ENCODE assay signal across 8 mouse cellular contexts in genomic region chr2:152707627-152708026, GRCm38 (mm10). TPM values are rescaled to one million over a fixed set of nuclear protein-coding genes. Genes with fewer than 3 reads are reported as not detected.
DNase-seq lines count a peak whose midpoint lies in the region; ATAC-seq and TF ChIP-seq lines count a peak whose summit lies in the region.

No protein-coding gene starts in this region.

- intact Hi-C loops in heart, adult 2 months (cut with DNase I): loop anchor here (1.0 kb wide), 2 partner anchors 17 to 32 kb away; no protein-coding TSS in a partner anchor

- peak overlapping the region; percentile 98 for H3K27ac ChIP-seq in embryonic facial prominence, embryonic 13.5 days
- peak overlapping the region; percentile 91 for H3K27ac ChIP-seq in heart, adult 2 months
- H3K27ac ChIP-seq in limb, embryonic 13.5 days: peak overlapping the region; percentile 96
- H3K27ac ChIP-seq in midbrain, postnatal 0 days (ENCODE audit: low read depth, low read length): peak overlapping the region; percentile 91

- peaks cover 47% of the 10 kb centered on the region for H3K4me1 ChIP-seq in embryonic facial prominence, embryonic 13.5 days
- peaks cover 16% of the 10 kb centered on the region for H3K4me1 ChIP-seq in heart, adult 2 months (ENCODE audit: control insufficient read depth, insufficient read depth, low read length)
- H3K4me1 ChIP-seq in limb, embryonic 13.5 days: peaks cover 52% of the 10 kb centered on the region
- H3K4me1 ChIP-seq in midbrain, postnatal 0 days (ENCODE audit: insufficient read depth, low read length): 0 out of 2 replicates have a peak, but pooled peaks cover 8% of the 10 kb centered on the region

- WGBS in embryonic facial prominence, embryonic 13.5 days: 2% methylated on average over 31 of the region's 31 CpGs
- 5% methylated on average over 31 of the region's 31 CpGs for WGBS in heart, adult 2 months
- 2% methylated on average over 31 of the region's 31 CpGs for WGBS in limb, embryonic 13.5 days
- WGBS in midbrain, postnatal 0 days: 3% methylated on average over 31 of the region's 31 CpGs

- TF ChIP-seq EP300 in heart, adult 2 months (IDR thresholded peaks at IDR 0.05; ENCODE audit: insufficient read depth, low read depth, low read length): peak; percentile 65; the same call in 1 of the 2 replicates

- H3K9ac ChIP-seq in embryonic facial prominence, embryonic 13.5 days: peak overlapping the region; percentile 74
- H3K9ac ChIP-seq in heart, adult 2 months (ENCODE audit: low read depth, low read length): peak overlapping the region; percentile 70
- H3K9ac ChIP-seq in limb, embryonic 13.5 days: peak overlapping the region; percentile 65
- H3K9ac ChIP-seq in midbrain, postnatal 0 days (replicated peaks; ENCODE audit: low read length, poor library complexity, severe bottlenecking): peak overlapping the region; percentile 62

- H3K27me3 ChIP-seq in embryonic facial prominence, embryonic 13.5 days: no peaks in the 10 kb centered on the region
- H3K27me3 ChIP-seq in heart, adult 2 months (ENCODE audit: control insufficient read depth, insufficient read depth, low read length): no peaks in the 10 kb centered on the region
- no peaks in the 10 kb centered on the region for H3K27me3 ChIP-seq in limb, embryonic 13.5 days
- no peaks in the 10 kb centered on the region for H3K27me3 ChIP-seq in midbrain, postnatal 0 days (ENCODE audit: insufficient read depth, low read length)

- peak; percentile 71 for DNase-seq in layer of hippocampus, adult 11-12 months (ENCODE audit: low spot score)
- DNase-seq in layer of hippocampus, adult 9-10 months (ENCODE audit: low spot score): no peak
- peak; percentile 94 to 96 for DNase-seq in heart, adult 2 months
- peak; percentile 94 to 96 for DNase-seq in kidney, adult 8-10 months
- peak; percentile 88 for DNase-seq in midbrain, postnatal 0 days (ENCODE audit: low spot score)
- peak; percentile 97 for DNase-seq in testis, postnatal 10 days (ENCODE audit: low spot score)

- no peaks in the 10 kb centered on the region for H3K9me3 ChIP-seq in embryonic facial prominence, embryonic 13.5 days
- H3K9me3 ChIP-seq in limb, embryonic 13.5 days: no peaks in the 10 kb centered on the region
- H3K9me3 ChIP-seq in midbrain, postnatal 0 days (ENCODE audit: low read length): no peaks in the 10 kb centered on the region

- peak; percentile 87 for ATAC-seq in embryonic facial prominence, embryonic 13.5 days (ENCODE audit: insufficient number of reproducible peaks, insufficient read depth, low FRiP score, low TSS enrichment, low read depth)
- ATAC-seq in limb, embryonic 13.5 days (ENCODE audit: low FRiP score, low read depth): peak; percentile 90
- ATAC-seq in midbrain, postnatal 0 days (ENCODE audit: low FRiP score): peak; percentile 88

- TF ChIP-seq POLR2A in heart, adult 2 months (IDR thresholded peaks at IDR 0.05; ENCODE audit: insufficient read depth, low read depth, low read length): peak; percentile 89; the same call in 1 of the 2 replicates

- H3K4me2 ChIP-seq in embryonic facial prominence, embryonic 13.5 days: peak overlapping the region; percentile 68
- peak overlapping the region; percentile 69 for H3K4me2 ChIP-seq in limb, embryonic 13.5 days (replicated peaks)
- peak overlapping the region; percentile 59 for H3K4me2 ChIP-seq in midbrain, postnatal 0 days (ENCODE audit: low read depth, low read length, poor library complexity, severe bottlenecking)

- TF ChIP-seq CTCF in heart, adult 2 months (IDR thresholded peaks at IDR 0.05): peak; percentile 15; the same call in 1 of the 2 replicates
- TF ChIP-seq CTCF in midbrain, postnatal 0 days (IDR thresholded peaks at IDR 0.05): no peak

- H3K79me2 ChIP-seq in heart, adult 2 months (replicated peaks; ENCODE audit: control insufficient read depth, insufficient read depth, low read length): no peaks in the 10 kb centered on the region

- peak overlapping the region; percentile 41 for H3K4me3 ChIP-seq in embryonic facial prominence, embryonic 13.5 days
- H3K4me3 ChIP-seq in heart, adult 2 months: peak overlapping the region; percentile 38
- H3K4me3 ChIP-seq in limb, embryonic 13.5 days: peak overlapping the region; percentile 35
- peak overlapping the region; percentile 38 for H3K4me3 ChIP-seq in midbrain, postnatal 0 days (ENCODE audit: low read depth, low read length)

- H3K36me3 ChIP-seq in embryonic facial prominence, embryonic 13.5 days: peaks cover 39% of the 10 kb centered on the region
- H3K36me3 ChIP-seq in heart, adult 2 months (ENCODE audit: control insufficient read depth, insufficient read depth, low read length): peaks cover 3% of the 10 kb centered on the region
- peaks cover 37% of the 10 kb centered on the region for H3K36me3 ChIP-seq in limb, embryonic 13.5 days
- peaks cover 23% of the 10 kb centered on the region for H3K36me3 ChIP-seq in midbrain, postnatal 0 days (ENCODE audit: insufficient read depth, low read length)

RNA-seq across cellular contexts. Expression of gene Mcts2, which starts 20.8 kb away (rescaled TPM):
- 37.3 and 40.7 TPM in 2 replicates for polyA plus RNA-seq in embryonic facial prominence, embryonic 13.5 days (2015; fragmentation: Nextera tagmentation; extraction: Ambion mirVana)
- total RNA-seq in heart, adult 2 months (2021): 10 to 100 TPM; 14.8 to 18.2 TPM
- 8.6 and 12.1 TPM in 2 replicates for polyA plus RNA-seq in heart, adult 2 months (2012; rRNA removed)
- polyA plus RNA-seq in limb, embryonic 13.5 days (2015; fragmentation: Nextera tagmentation; extraction: Ambion mirVana): 29.2 and 30.0 TPM in 2 replicates
- total RNA-seq in midbrain, postnatal 0 days (2014; rRNA removed): 14.5 and 21.8 TPM in 2 replicates
- 28.0 and 28.1 TPM in 2 replicates for polyA plus RNA-seq in midbrain, postnatal 0 days (2015; fragmentation: Nextera tagmentation; extraction: Ambion mirVana)

RNA-seq across cellular contexts. Expression of gene Id1, which starts 28.4 kb away (rescaled TPM):
- 179 and 189 TPM in 2 replicates for polyA plus RNA-seq in embryonic facial prominence, embryonic 13.5 days (2015; fragmentation: Nextera tagmentation; extraction: Ambion mirVana)
- total RNA-seq in heart, adult 2 months (2021): 10 to 100 TPM; 56.5 to 59.8 TPM
- 74.7 and 113 TPM in 2 replicates for polyA plus RNA-seq in heart, adult 2 months (2012; rRNA removed)
- polyA plus RNA-seq in limb, embryonic 13.5 days (2015; fragmentation: Nextera tagmentation; extraction: Ambion mirVana): 232 and 236 TPM in 2 replicates
- total RNA-seq in midbrain, postnatal 0 days (2014; rRNA removed): 69.6 and 71.7 TPM in 2 replicates
- 52.6 and 58.3 TPM in 2 replicates for polyA plus RNA-seq in midbrain, postnatal 0 days (2015; fragmentation: Nextera tagmentation; extraction: Ambion mirVana)

RNA-seq across cellular contexts. Expression of gene H13, which starts 38.4 kb away (rescaled TPM):
- 123 and 125 TPM in 2 replicates for polyA plus RNA-seq in embryonic facial prominence, embryonic 13.5 days (2015; fragmentation: Nextera tagmentation; extraction: Ambion mirVana)
- total RNA-seq in heart, adult 2 months (2021): 10 to 100 TPM; 33.9 to 37.6 TPM
- polyA plus RNA-seq in heart, adult 2 months (2012; rRNA removed): 42.9 and 43.5 TPM in 2 replicates
- polyA plus RNA-seq in limb, embryonic 13.5 days (2015; fragmentation: Nextera tagmentation; extraction: Ambion mirVana): 156 and 159 TPM in 2 replicates
- 166 and 173 TPM in 2 replicates for total RNA-seq in midbrain, postnatal 0 days (2014; rRNA removed)
- 175 and 182 TPM in 2 replicates for polyA plus RNA-seq in midbrain, postnatal 0 days (2015; fragmentation: Nextera tagmentation; extraction: Ambion mirVana)

RNA-seq across cellular contexts. Expression of gene Cox4i2, which starts 46.3 kb away (rescaled TPM):
- polyA plus RNA-seq in embryonic facial prominence, embryonic 13.5 days (2015; fragmentation: Nextera tagmentation; extraction: Ambion mirVana): 29.3 and 29.8 TPM in 2 replicates
- total RNA-seq in heart, adult 2 months (2021): 10 to 100 TPM; 12.1 to 18.0 TPM
- 12.0 and 13.2 TPM in 2 replicates for polyA plus RNA-seq in heart, adult 2 months (2012; rRNA removed)
- 32.0 and 34.4 TPM in 2 replicates for polyA plus RNA-seq in limb, embryonic 13.5 days (2015; fragmentation: Nextera tagmentation; extraction: Ambion mirVana)
- total RNA-seq in midbrain, postnatal 0 days (2014; rRNA removed): 2.0 and 6.8 TPM in 2 replicates
- polyA plus RNA-seq in midbrain, postnatal 0 days (2015; fragmentation: Nextera tagmentation; extraction: Ambion mirVana): 3.3 and 4.5 TPM in 2 replicates
